Mouse (Mus musculus): ENCODE results near the gene Capn13.
A peak's percentile ranks its signal among the peaks of the same experiment; 100 is the strongest.

Gene Capn13

DNA sequence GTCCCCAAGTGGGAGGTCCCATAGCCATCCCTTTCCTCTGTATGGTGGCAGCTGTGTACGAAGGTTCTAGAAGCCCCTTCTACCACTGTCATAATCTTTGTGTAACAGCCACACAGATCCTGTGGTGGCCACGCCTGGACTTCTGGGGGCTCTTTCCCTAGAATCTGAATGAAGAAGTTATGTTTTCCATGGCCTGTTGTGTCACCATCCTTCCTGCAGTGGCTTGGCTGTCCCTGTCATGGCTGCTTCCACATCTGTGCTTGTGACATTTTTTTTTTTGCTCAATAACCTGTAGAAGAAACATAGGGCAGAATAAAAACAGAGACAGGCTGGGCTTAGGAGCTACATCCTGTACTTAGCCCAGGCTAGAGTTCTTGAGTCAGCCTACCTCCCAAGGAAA is at the start of gene Capn13:
Gene Capn13, minus strand, starts transcription at position 5 of the 400 bp plus-strand sequence.
- no peak for DNase-seq (ENCODE audit: low read depth, low spot score)

DNA sequence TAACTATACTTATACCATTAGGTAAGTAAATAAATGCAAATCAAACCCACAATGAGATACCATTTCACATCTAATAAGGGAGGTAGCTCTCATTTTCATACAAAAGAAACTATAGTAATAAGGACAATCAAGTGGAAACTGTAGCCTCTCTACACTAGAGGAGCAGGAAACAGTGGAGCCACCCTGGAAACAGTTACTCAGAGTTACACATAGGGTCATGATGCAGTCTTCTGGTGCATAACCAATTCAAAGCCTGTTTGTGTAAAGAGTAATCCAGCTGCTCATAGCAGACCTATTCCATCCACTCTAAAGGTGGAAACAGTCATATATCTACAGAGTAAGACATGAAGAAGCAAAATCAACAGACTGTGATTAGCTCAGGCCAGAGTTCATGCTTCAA is 48.4 kb upstream of the Capn13 start:
- no peak for DNase-seq (ENCODE audit: low read depth, low spot score)

DNA sequence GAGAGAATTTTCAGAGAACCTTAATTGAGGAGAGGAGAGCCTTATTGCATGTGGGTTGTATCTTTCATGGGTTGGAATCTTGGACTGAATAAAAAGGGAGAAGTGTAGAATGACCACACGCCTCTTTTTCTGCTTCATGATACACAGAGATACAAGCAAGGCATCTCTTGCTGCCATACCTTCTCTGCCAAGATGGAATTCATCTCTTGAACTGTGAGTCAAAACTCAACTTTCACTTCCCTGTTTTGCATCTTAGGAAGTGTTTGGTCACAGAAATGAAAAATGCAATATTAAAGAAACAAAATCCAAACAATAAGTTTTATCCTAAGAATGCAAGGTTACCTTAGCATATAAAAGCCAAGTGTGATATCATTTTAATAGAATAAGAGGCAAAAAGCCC is 40.1 kb upstream of the Capn13 start:
- DNase-seq (ENCODE audit: low read depth, low spot score) = no peak

DNA sequence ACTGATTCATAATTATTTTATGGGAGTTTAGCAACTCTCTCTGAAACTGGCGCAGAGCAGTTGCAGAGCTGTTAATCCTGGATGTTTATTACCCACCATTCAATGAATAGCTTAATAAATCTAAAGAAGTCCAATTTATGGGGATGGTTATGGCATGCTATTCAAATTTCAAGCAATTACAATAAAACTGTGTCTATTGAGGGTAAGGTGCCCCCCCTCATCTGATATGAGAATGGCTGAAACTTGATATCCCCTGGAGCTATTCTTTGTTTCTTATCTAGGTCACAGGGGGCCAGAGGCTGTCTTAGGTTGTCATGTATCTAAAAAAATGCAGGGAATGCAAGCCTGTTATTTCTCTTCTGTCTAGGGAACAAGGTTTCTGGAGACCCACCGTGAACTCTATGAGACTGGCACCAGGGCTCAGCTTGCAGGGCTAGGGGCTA is 31.9 kb upstream of the Capn13 start:
- DNase-seq (ENCODE audit: low read depth, low spot score) = no peak

DNA sequence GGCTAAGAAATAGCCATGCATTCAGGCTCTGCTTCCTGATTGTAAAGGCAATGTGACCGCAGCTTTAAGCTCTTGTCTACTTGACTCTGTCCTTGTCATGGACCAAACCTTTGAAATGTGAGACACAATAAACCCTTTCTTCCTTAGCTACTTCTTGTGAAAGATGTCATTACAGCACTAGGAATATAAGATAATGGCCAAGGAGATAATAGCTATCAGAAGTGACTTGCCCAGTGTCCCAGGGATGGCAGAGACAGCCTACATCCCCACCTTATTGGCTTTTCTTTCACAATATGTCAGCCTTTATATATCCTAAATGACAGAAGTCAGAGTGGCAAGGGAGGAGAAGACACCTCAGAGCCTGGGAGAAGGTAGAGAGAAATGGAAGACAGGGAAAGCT is 31.4 kb upstream of the Capn13 start:
- no peak for DNase-seq (ENCODE audit: low read depth, low spot score)

DNA sequence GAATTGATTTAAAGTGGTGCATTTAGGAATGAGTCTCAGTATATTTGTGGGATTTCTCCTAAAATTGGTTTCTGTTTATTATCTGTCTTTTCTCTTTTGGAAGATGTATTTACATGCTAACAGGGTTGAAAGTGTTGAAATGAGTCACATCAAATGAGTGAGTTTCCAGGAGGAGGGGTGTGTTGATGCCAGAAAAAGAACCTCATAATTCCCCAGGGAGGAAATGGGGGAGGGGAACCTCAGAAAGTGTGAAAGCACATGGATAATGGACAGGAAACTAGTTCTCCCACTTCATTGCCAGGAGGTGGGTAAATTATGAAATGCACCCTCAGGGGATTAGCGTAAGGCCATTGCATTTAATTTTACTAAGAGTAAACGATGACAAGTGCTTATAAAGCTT is 16.7 kb upstream of the Capn13 start:
- peak; percentile 58 for DNase-seq (ENCODE audit: low read depth, low spot score)

DNA sequence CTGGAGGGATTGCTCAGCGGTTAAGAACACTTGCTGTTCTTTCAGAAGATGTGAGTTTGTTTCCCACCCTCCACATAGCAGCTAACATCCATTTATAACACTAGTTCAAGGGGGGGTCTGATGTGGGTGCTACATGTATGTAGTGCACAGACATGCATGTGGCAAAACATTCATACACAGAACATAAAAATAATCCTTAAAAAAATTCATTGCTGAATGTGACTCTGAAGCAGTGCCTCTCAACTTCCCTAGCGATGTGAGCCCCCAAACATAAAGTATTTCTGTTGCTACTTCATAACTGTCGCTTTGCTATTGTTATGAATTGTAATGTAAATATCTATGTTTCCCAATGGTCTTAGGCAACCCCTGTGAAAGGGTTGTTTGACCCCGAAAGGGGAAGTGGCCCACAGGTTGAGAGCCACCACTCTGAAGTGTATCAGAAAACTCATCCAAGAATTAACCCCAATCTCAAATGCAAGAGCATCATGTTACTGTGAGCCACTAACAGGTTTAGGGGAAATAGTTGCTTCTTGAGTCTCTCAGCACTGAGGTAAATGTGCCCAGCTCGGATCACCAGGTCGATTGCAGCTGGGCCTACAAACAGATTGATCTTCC is 15.6 kb upstream of the Capn13 start:
- DNase-seq (ENCODE audit: low read depth, low spot score) = no peak

DNA sequence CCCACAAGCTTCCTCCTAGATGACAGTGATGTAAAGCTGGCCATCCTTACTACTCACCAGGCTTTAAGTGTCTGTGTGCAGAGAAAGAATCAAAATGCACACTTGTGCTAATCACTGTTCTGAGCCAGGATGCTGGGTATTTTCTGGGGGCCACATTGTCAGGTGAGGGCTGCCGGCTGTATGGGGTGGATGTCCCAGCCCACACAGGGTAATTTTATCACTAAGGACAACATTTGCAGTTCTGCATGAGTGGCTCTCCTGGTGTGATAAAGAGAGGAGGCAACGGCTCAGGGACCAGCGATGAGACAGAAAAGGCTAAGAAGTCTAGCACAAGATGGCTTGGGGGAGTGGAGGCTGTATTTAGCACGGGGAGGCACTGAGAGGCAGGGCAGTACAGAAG is 11.2 kb upstream of the Capn13 start:
- DNase-seq (ENCODE audit: low read depth, low spot score) = peak; percentile 18

DNA sequence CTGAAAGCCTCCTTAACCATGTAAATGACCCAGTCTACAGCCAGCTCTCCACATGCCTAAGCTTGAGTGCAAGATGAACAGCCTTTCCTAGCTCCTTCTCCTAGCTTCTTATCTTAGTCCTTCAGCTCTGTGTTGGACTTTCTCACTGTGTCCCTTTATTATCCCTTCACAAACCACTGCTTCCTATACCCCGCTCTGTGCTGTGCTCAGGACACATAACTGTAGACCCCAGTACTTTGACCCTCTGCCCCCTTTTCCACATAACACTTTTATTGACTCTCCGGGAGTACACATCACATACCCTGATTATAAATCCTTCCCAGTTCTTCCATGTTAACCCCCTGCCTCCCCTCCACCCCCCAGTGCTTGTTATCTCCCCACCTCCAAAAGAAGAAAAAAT is 606 bp upstream of the Capn13 start:
- no peak for DNase-seq (ENCODE audit: low read depth, low spot score)

DNA sequence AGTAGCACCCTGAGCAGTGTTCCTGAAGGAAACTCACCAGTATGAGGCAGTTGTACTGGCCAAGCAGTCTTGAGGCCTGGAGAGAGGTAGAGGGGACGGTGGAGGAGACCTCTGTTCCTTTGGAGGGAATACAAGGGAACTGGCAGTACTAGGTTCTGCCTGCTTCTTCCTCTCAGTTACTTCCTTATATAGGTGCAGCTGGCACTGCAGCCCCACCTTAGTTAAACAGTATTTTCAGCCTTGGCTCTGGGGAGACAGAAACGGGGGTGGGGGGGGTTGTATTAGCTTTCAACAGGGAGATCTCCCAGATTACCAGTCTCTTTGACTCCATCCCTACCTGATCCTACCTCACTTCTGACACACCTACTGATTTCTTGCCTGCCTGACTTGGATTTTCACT is 1.5 kb downstream of the Capn13 start:
- no peak for DNase-seq (ENCODE audit: low read depth, low spot score)

DNA sequence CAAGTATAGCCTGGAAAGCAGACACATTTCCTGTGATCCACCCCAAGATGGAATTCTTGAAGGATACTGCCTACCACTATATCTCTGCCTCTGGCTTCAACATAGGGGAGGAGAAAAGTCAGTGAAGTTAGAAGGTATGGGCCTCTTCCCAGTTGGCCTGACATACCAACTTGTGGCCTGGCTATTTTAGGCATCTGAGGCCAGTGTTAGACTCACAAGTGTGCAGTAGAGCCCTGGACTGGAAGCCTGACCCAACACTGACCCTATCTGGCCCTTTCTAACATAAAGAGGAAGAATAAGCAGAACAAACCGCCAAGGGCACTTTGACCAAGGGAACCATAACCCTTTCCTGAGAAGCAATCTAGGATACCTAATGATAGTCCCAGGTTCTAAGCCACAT is 7.3 kb downstream of the Capn13 start:
- no peak for DNase-seq (ENCODE audit: low read depth, low spot score)

DNA sequence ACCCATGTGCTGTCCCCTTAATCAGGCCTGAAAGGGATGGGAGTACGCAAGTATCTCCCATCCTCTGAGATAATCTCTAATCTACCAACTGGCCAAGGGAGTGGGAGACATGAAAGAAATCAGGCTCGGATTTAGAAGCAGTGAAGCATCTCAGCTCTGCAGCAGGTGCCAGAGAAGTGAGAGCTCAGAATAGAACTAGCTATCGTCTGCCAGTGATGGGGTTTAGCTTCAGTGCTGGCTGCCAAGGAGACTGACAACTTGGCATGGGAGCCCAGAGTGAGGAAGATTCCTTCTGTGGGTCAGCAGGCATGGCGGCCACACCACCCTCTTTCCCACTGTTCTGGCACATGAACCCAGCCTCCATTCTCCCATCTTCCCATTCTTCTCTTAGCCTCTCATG is 8.9 kb downstream of the Capn13 start:
- peak; percentile 84 for DNase-seq (ENCODE audit: low read depth, low spot score)

DNA sequence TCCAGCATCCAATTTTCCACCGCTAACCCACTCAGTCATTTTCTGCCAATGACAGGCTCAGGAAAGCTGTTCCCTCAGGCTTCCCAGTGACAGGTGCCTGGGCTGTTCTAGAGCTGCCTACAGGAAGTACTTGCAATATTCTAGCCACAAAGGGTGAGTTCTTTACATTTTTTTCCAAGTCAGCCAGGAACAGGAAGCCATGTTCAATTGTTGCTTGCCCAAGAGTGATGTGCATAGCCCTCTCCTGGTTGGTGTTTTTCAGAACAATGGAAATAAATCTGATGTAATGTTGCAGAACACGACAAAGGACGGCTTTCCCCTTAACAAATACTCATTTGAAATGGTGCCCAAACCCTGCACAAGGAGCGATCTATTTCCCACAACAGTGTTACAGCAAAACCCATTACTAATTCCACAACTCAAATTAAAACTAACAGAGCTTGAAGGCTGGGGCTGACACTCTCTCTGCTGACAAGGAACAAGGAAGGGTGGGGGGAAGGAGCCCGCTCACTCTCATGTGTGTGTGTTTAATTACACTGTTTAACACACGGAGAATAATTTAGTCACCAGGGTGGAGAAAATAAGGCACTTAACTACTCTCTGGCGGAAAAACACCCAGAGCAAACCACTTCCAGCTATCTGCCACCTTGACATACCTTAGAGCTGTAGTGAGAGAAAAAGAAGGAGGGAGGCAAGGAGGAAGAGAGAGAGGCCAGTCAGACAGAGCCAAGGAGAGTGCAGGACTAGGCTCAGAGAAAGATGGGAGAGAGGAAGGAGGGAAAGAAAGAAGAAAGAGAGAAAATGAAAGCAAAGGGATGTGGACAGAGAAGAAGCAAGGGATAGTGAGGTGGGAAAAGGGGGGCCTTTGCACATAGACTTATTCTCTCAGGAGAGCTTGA is 10.2 kb downstream of the Capn13 start:
- DNase-seq (ENCODE audit: low read depth, low spot score) = peak; percentile 67

DNA sequence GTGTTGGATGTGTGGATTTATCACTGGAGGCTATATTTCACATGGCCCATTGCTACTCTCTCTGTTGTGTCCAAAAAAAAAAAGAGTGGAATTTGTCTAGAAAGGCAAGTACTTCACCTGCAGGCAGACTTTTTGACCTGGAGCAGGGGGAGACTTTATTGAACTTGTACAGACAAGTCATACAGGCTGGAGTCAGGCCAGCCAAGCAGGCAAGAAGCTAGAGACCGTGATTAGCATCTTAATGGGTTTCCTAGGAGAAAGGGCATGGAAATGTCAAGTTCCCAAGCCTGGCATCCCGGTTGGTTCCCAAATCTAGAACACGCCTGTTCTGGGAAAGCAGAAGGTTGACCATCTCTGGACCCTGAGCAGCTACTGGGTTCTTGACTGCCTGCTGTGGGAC is 11.3 kb downstream of the Capn13 start:
- no peak for DNase-seq (ENCODE audit: low read depth, low spot score)

DNA sequence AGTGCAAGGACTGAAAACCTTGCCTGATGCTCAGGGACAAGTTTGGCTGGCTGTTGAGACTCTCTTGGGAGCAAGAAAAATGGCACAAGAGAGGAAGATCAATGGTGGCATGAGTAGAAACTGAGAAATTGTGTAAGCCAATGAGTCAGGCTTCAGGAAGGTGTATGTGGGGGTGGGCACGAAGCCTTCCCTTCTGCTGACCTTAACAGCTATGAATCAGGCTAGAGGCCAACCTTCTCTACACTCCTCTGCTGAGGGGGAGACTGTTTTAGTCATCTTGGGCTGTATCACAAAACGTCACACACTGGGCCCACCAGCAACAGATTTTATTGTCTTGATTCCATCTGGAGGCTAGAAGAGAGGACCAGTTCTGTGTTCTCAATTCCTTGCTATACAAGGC is 14.1 kb downstream of the Capn13 start:
- peak; percentile 75 for DNase-seq (ENCODE audit: low read depth, low spot score)

DNA sequence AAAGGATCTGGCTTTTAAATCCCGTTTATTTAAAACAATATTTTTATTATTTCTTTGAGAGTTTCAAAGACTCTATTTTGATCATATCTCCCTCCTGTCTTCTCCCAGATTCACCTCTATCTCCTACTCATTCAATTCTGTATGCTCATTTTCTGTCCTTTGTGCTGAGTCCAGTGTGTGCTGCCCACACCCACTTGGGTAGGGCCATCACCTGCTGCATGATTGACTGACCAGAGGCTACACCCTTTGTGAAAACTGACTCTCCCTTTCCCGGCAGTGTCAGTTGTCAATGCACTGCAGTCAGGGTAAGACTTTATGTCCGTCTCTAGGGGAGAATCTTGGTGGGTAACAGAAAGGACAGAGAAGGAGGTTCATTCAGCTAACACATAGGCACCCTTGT is 14.7 kb downstream of the Capn13 start:
- no peak for DNase-seq (ENCODE audit: low read depth, low spot score)

DNA sequence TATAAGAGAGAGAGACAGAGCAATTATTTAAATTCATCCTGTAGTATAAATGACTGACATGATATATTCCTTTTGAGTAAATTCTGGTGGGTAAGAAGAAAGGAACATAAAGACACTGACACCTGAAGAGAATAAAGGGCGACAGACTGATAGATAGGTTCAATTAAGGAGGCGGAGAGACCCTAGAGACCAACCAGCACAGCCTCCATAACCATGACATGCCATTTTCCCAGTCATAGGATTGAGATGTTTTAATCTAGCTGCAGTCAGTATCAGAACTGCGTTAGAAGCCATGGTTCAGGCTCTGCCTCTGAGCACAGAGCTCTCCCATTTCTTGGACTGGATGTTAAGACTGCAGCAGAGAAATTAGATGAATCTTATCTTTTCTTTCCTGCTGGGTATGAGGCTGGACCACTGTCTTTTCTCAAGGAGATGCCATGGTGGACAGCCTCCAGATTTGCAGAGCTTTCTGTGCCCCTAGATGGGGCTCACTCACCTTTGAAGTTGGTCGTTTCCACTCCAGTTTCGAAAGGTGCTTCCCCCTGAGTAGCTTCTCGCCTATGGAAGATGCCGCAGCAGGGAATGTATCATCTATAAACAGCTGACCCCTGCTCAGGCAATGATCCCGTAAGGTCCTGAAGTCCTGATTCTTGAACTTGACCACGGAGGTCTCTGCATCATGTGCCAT is 18.2 kb downstream of the Capn13 start:
- no peak for DNase-seq (ENCODE audit: low read depth, low spot score)

DNA sequence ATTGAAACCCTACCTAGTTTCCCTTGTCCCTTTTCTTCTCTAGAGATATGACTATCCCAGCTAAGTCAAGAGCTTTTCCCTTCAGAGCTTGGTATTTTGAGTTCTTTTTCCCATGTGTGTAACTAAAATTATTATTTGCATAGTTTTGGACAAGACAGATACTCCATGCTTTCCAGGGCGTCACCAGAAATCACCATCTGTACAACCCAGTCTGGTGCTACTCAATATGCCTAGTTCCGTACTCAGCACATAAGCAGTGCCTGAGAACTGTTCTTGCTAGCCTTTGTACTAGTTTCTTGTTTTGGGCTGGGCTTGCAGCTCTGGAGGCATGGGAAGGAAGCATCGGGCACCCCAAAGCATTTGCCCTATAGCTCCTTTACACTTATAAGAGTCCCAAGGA is 19.0 kb downstream of the Capn13 start:
- DNase-seq (ENCODE audit: low read depth, low spot score) = peak; percentile 71

DNA sequence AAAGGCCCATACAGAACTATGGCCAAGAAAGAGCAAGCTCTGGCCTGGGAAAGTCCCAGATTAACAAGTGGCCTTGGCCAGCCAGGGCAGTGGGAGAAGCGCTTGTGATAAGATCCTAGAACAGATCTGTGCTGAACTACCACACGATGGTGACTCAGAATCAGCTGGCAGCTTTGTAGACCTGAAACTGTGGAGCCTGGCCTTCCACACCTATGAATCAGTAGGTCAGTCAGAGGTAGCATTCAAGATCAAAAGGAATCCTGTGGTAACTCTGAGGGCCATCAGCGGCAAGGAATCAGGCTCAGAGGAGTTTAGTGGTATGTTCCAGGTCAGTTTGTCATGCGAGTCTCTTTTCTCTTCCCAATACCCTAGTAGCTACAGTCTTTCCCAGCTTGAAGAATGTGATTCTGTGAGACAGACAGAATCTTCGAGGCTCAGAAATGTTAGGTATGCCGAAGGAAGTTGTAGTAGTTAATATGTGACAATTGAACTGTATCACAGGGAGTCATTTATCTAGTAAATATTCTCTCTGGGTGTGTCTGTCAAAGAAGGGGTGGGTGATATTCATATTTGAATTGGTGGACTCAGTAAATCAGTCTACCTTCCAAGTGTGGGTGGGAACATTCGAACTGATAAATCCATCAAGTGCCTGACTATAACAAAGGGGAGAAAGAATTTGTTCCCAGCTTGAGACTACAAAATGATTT is 22.7 kb downstream of the Capn13 start:
- no peak for DNase-seq (ENCODE audit: low read depth, low spot score)

DNA sequence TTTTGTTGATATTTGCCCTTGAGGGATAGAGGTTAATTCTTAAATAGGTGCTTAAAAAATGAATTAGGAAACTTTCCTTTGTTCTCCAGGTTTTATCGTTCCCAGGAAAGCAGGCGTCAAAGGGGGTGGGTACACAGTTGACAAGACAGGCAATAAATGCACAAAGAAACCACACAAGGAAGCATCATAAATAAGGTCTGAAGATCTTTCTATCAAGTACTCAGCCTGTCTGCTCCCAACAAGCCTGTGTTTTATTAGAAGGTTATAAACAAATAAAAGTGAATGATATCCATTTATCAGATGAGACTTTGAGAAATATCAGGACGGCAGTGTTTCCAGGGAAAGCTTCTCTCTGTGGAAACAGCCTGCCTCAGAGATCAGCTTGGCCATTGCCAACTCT is 33.3 kb downstream of the Capn13 start:
- DNase-seq (ENCODE audit: low read depth, low spot score) = no peak

DNA sequence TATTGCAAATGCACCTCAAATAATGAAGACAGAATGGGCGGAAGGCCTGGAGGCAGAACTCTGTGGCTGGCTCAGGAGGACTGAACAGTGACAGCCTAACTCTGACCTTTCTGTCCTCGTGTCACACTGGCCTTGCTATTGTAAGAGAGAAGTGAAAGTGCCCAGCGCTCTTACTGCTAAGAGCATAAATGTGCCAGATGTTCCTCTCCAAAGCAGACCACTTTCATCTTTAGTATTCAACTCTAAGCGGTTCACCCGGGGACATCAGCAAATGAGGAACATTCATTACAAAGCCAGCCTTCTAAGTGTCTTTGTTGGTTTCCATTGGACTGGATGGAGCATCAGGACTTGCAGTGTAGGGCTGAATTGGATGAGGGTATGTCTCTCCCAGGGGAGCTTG is 39.6 kb downstream of the Capn13 start:
- no peak for DNase-seq (ENCODE audit: low read depth, low spot score)
